In the genomic region with DNA sequence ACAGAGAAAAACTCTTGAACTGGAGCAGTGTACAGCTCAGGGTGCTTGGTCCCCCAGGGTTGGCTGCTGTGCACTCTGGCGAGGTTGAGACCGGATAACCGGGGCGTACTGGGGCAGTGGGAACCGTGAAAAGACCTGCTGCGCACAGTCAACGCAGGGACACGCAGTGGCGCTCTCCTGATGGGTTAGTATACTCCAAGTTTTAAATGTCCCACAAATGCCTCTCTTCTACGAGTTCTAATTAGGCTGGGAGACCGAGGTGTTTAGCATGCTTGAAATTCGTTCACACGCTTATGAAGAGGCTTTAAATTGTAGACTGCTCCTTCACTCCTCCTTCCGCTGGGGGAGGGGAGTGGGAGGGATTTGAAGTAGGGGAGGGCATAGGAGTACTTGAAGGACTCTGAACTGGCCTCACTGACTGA, we compare ENCODE assay signal across 8 mouse cellular contexts. TPM values are rescaled to one million over a fixed set of nuclear protein-coding genes. Genes with fewer than 3 reads are reported as not detected.
DNase-seq lines count a peak whose midpoint lies in the region; ATAC-seq and TF ChIP-seq lines count a peak whose summit lies in the region.

No protein-coding gene starts in this region.

- intact Hi-C loops in left cerebral cortex, adult 2 months (cut with DNase I) = loop anchor here (5.0 kb wide), 1 partner anchor 179 kb away; no protein-coding TSS in a partner anchor
- intact Hi-C loops in left cerebral cortex, postnatal 36 days (cut with DNase I) = loop anchor here (5.0 kb wide), 1 partner anchor 179 kb away; no protein-coding TSS in a partner anchor

- DNase-seq in left cerebral cortex, adult 2 months (ENCODE audit: extremely low spot score in 1 of 2, low spot score in 2 of 2) = no peak
- DNase-seq in left cerebral cortex, postnatal 36 days (ENCODE audit: low spot score in 2 of 2) = no peak
- DNase-seq in c-Kit-positive CD71-positive TER-119-negative erythroid progenitor cells, embryonic 14.5 days (ENCODE audit: low read depth) = peak; percentile 70
- peak; percentile 72 for DNase-seq in lung, postnatal 36 days
- DNase-seq in splenic B cell, adult 2 months (ENCODE audit: low read depth, low spot score) = peak; percentile 45
- no peak for DNase-seq in layer of hippocampus, adult 18-20 months (ENCODE audit: low spot score in 2 of 2)

- peak overlapping the region; percentile 91 for H3K4me2 ChIP-seq in heart, embryonic 12.5 days
- peak overlapping the region; percentile 95 for H3K4me2 ChIP-seq in kidney, embryonic 16.5 days (replicated peaks; ENCODE audit: low read depth, low read length)

- H3K36me3 ChIP-seq in heart, embryonic 12.5 days = no peaks in the 10 kb centered on the region
- no peaks in the 10 kb centered on the region for H3K36me3 ChIP-seq in kidney, embryonic 16.5 days (ENCODE audit: insufficient read depth, low read length)
- H3K36me3 ChIP-seq in splenic B cell, adult 2 months (ENCODE audit: control insufficient read depth, insufficient read depth, low read length, poor library complexity, severe bottlenecking) = no peaks in the 10 kb centered on the region

- peaks cover 42% of the 10 kb centered on the region for H3K4me1 ChIP-seq in heart, embryonic 12.5 days (replicated peaks)
- peaks cover 40% of the 10 kb centered on the region for H3K4me1 ChIP-seq in kidney, embryonic 16.5 days (ENCODE audit: insufficient read depth, low read length)

- peak overlapping the region; percentile 62 for H3K9ac ChIP-seq in heart, embryonic 12.5 days
- peak overlapping the region; percentile 65 for H3K9ac ChIP-seq in kidney, embryonic 16.5 days (replicated peaks; ENCODE audit: low read length)

- no peak for TF ChIP-seq CTCF in left cerebral cortex, adult 2 months (IDR thresholded peaks at IDR 0.05)

- no peaks in the 10 kb centered on the region for H3K9me3 ChIP-seq in heart, embryonic 12.5 days (replicated peaks)
- H3K9me3 ChIP-seq in kidney, embryonic 16.5 days (ENCODE audit: low read length) = no peaks in the 10 kb centered on the region

- under 1% methylated on average over 14 of the region's 14 CpGs for WGBS in heart, embryonic 12.5 days
- WGBS in kidney, embryonic 16.5 days = under 1% methylated on average over 14 of the region's 14 CpGs

- ATAC-seq in heart, embryonic 12.5 days (ENCODE audit: insufficient number of reproducible peaks, low FRiP score) = no peak
- no peak for ATAC-seq in kidney, embryonic 16.5 days (ENCODE audit: low FRiP score, low TSS enrichment)

- peak overlapping the region; percentile 57 for H3K4me3 ChIP-seq in left cerebral cortex, adult 2 months
- peak overlapping the region; percentile 74 for H3K4me3 ChIP-seq in heart, embryonic 12.5 days
- peak overlapping the region; percentile 74 for H3K4me3 ChIP-seq in kidney, embryonic 16.5 days (ENCODE audit: low read length)

- no peak overlapping the region for H3K27ac ChIP-seq in left cerebral cortex, adult 2 months
- peak overlapping the region; percentile 5; the same call in 1 of the 2 replicates for H3K27ac ChIP-seq in heart, embryonic 12.5 days (ENCODE audit: poor library complexity, severe bottlenecking)
- H3K27ac ChIP-seq in kidney, embryonic 16.5 days (ENCODE audit: low read length) = peak overlapping the region; percentile 81

- H3K27me3 ChIP-seq in heart, embryonic 12.5 days (replicated peaks) = peaks cover 14% of the 10 kb centered on the region
- peaks cover 18% of the 10 kb centered on the region for H3K27me3 ChIP-seq in kidney, embryonic 16.5 days (ENCODE audit: insufficient read depth, low read length)
- H3K27me3 ChIP-seq in splenic B cell, adult 2 months (ENCODE audit: control insufficient read depth, insufficient read depth, low read length, poor library complexity, severe bottlenecking) = no peaks in the 10 kb centered on the region; the same call in 1 of the 2 replicates

RNA-seq across cellular contexts. Expression of a gene that starts 1.1 kb away (rescaled TPM):
- 1 to 10 TPM in 1 of 2 experiments, under 1 TPM in 1; 0.93 to 1.4 TPM for total RNA-seq in left cerebral cortex, adult 2 months (2021)
- 1 to 10 TPM; 1.1 to 1.2 TPM for total RNA-seq in left cerebral cortex, postnatal 36 days (2021)
- polyA plus RNA-seq in heart, embryonic 12.5 days (2016; fragmentation: Nextera tagmentation; extraction: Ambion mirVana) = 1.7 and 2.0 TPM in 2 replicates
- 2.1 and 2.4 TPM in 2 replicates for polyA plus RNA-seq in kidney, embryonic 16.5 days (2015; fragmentation: Nextera tagmentation; extraction: Ambion mirVana)
- total RNA-seq in layer of hippocampus, adult 18-20 months (2021) = 1 to 10 TPM; 1.0 to 1.3 TPM

RNA-seq across cellular contexts. Expression of a gene that starts 48.4 kb away (rescaled TPM):
- total RNA-seq in left cerebral cortex, adult 2 months (2021) = 10 to 100 TPM; 19.7 to 20.2 TPM
- total RNA-seq in left cerebral cortex, postnatal 36 days (2021) = 10 to 100 TPM; 20.2 to 21.5 TPM
- 4.1 and 4.2 TPM in 2 replicates for polyA plus RNA-seq in heart, embryonic 12.5 days (2016; fragmentation: Nextera tagmentation; extraction: Ambion mirVana)
- 4.1 and 5.0 TPM in 2 replicates for polyA plus RNA-seq in kidney, embryonic 16.5 days (2015; fragmentation: Nextera tagmentation; extraction: Ambion mirVana)
- 10 to 100 TPM; 12.9 to 13.2 TPM for total RNA-seq in layer of hippocampus, adult 18-20 months (2021)

Comparison
In these comparisons a context has a peak if more than half of its experiments do, and no peak if none do; other contexts are left out.
1. DNase-seq: peak in c-Kit-positive CD71-positive TER-119-negative erythroid progenitor cells, embryonic 14.5 days (single experiment), lung, postnatal 36 days (single experiment) and splenic B cell, adult 2 months (single experiment); none in left cerebral cortex, adult 2 months (0 of 2), left cerebral cortex, postnatal 36 days (0 of 2) and layer of hippocampus, adult 18-20 months (0 of 2).
2. Peak in every context shown above with its lines, with median percentiles within 50 percentile points of each other: H3K4me3 ChIP-seq.